Mouse (Mus musculus) kidney, postnatal 0 days (tissue): Measurements from ENCODE around the gene Sec24c. TPM values are rescaled to one million over a fixed set of nuclear protein-coding genes. Genes with fewer than 3 reads are reported as not detected.

ENCODE experiments used
- ATAC-seq: fragments of 200-750 bp; cut with Nextera tagmentation; replicated peaks from 2 replicates; pipeline ENCODE4 v1.8.0; 2017; ENCODE audit warnings: low read depth, moderate number of reproducible peaks, moderate TSS enrichment, moderate library complexity; ENCODE audit not compliant: low FRiP score
- DNase-seq: peaks from one replicate; pipeline ENCODE4 v3.0.0-alpha.2; 2016; ENCODE audit warnings: low spot score
- H3K27ac ChIP-seq: fragments of 300-500 bp; sonication (generic); 2 replicates; pipeline ENCODE4 v1.5.1; 2014; ENCODE audit warnings: mild to moderate bottlenecking
- H3K27me3 ChIP-seq: fragments of 300-500 bp; sonication (generic); 2 replicates; pipeline ENCODE4 v1.6.1; 2014; ENCODE audit warnings: low read length, mixed read lengths; ENCODE audit not compliant: insufficient read depth
- H3K36me3 ChIP-seq: fragments of 300-500 bp; sonication (generic); 2 replicates; pipeline ENCODE4 v1.6.1; 2014; ENCODE audit warnings: low read length, mixed read lengths; ENCODE audit not compliant: insufficient read depth
- H3K4me1 ChIP-seq: fragments of 300-500 bp; sonication (generic); replicated peaks from 2 replicates; pipeline ENCODE4 v1.6.1; 2014; ENCODE audit warnings: antibody characterized with exemption, low read length, mixed read lengths; ENCODE audit not compliant: insufficient read depth
- H3K4me2 ChIP-seq: fragments of 300-500 bp; sonication (generic); 2 replicates; pipeline ENCODE4 v1.6.1; 2014; ENCODE audit warnings: mild to moderate bottlenecking, low read length, moderate library complexity, mixed read lengths
- H3K4me3 ChIP-seq: fragments of 300-500 bp; sonication (generic); replicated peaks from 2 replicates; pipeline ENCODE4 v1.5.1; 2014; ENCODE audit warnings: low read depth, low read length
- H3K9ac ChIP-seq: fragments of 300-500 bp; sonication (generic); 2 replicates; pipeline ENCODE4 v1.6.1; 2014; ENCODE audit warnings: low read depth, low read length
- H3K9me3 ChIP-seq: fragments of 300-500 bp; sonication (generic); replicated peaks from 2 replicates; pipeline ENCODE4 v1.6.1; 2016; ENCODE audit warnings: low read length, inconsistent platforms, mixed read lengths
- CTCF ChIP-seq: IDR thresholded peaks from 2 replicates; pipeline ENCODE4 v1.5.1; 2016; ENCODE audit warnings: antibody characterized with exemption, low read depth, mild to moderate bottlenecking, moderate library complexity
- WGBS: fragments of 180-500 bp; shearing (Covaris S2); extraction: QIAGEN DNeasy Blood & Tissue Kit; methylation state at CpG from one replicate; pipeline ENCODE4 v1.1.7; 2014; 5-methylcytosine and 5-hydroxymethylcytosine counted together
- polyA plus RNA-seq: library from polyadenylated mRNA; unstranded; fragments of >200 nt; fragmentation: Nextera tagmentation; extraction: Ambion mirVana; gene quantifications from 2 replicates; pipeline ENCODE4 v1.2.1, GENCODE M21; 2015

The Sec24c gene
- polyA plus RNA-seq, 1 experiment from 2014 or later = 57.3 TPM

GRCm38 (mm10) chr14:20733952-20734774 is 60.1 kb downstream of the Sec24c start, which contains the start of gene Ndst2:
Ndst2 (minus strand) TSS chr14:20734562.
- Histone ChIP-seq H3K4me2 (peak within 1 kb of the TSS; percentile 88), H3K4me3 (peak within 1 kb of the TSS; percentile 87), H3K9me3 (no peaks in the 10 kb centered on the region), H3K36me3 (peaks cover 28% of the 10 kb centered on the region), H3K9ac (peak within 1 kb of the TSS; percentile 96), H3K27me3 (no peaks in the 10 kb centered on the region), H3K27ac (peak within 1 kb of the TSS; percentile 95), H3K4me1 (no peaks in the 10 kb centered on the region; the same call in 1 of the 2 replicates)
- under 1% methylated on average over 70 of the region's 81 CpGs for WGBS
- DNase-seq (peak; percentile 96), ATAC-seq (peak; percentile 97)
- TF ChIP-seq CTCF = peak; percentile 9; the same call in 1 of the 2 replicates

- Histone ChIP-seq H3K4me3 (no peak overlapping the region), H3K27ac (peak overlapping the region; percentile 95; the same call in 1 of the 2 replicates), H3K27me3 (no peaks in the 10 kb centered on the region), H3K9ac (no peak overlapping the region), H3K4me2 (peak overlapping the region; percentile 88; the same call in 1 of the 2 replicates), H3K9me3 (no peaks in the 10 kb centered on the region), H3K4me1 (no peaks in the 10 kb centered on the region; the same call in 1 of the 2 replicates), H3K36me3 (peaks cover 23% of the 10 kb centered on the region)
- DNase-seq (no peak), ATAC-seq (no peak)
- 61% methylated on average over 2 of the region's 2 CpGs for WGBS
- TF ChIP-seq CTCF = no peak
Observed at GRCm38 (mm10) chr14:20735052-20735451, 60.9 kb downstream of the Sec24c start.

GRCm38 (mm10) chr14:20735892-20736390 is 61.8 kb downstream of the Sec24c start:
- 80% methylated on average over 13 of the region's 13 CpGs for WGBS
- no peak for TF ChIP-seq CTCF
- no peak for DNase-seq
- H3K9ac ChIP-seq = no peak overlapping the region
- H3K4me3 ChIP-seq = no peak overlapping the region
- H3K27me3 ChIP-seq = no peaks in the 10 kb centered on the region
- no peak overlapping the region for H3K27ac ChIP-seq
- no peaks in the 10 kb centered on the region for H3K9me3 ChIP-seq
- peaks cover 21% of the 10 kb centered on the region for H3K36me3 ChIP-seq
- H3K4me2 ChIP-seq = no peak overlapping the region
- H3K4me1 ChIP-seq = no peaks in the 10 kb centered on the region; the same call in 1 of the 2 replicates
- no peak for ATAC-seq

- H3K4me2 ChIP-seq = no peak overlapping the region
- DNase-seq (peak; percentile 75), ATAC-seq (peak; percentile 27; the same call in 1 of the 2 replicates)
- WGBS = 40% methylated on average over 14 of the region's 14 CpGs
- no peak overlapping the region for H3K4me3 ChIP-seq
- H3K9me3 ChIP-seq = no peaks in the 10 kb centered on the region
- H3K4me1 ChIP-seq = no peaks in the 10 kb centered on the region; the same call in 1 of the 2 replicates
- H3K36me3 ChIP-seq = peaks cover 29% of the 10 kb centered on the region
- no peak overlapping the region for H3K9ac ChIP-seq
- no peak overlapping the region for H3K27ac ChIP-seq
- H3K27me3 ChIP-seq = no peaks in the 10 kb centered on the region
- TF ChIP-seq CTCF = peak; percentile 85
Observed at GRCm38 (mm10) chr14:20737306-20737705, 63.2 kb downstream of the Sec24c start.

GRCm38 (mm10) chr14:20738511-20738910 is 64.4 kb downstream of the Sec24c start:
- DNase-seq = no peak
- H3K4me3 ChIP-seq = no peak overlapping the region
- no peak overlapping the region for H3K9ac ChIP-seq
- H3K4me1 ChIP-seq = no peaks in the 10 kb centered on the region; the same call in 1 of the 2 replicates
- no peaks in the 10 kb centered on the region for H3K27me3 ChIP-seq
- peaks cover 34% of the 10 kb centered on the region for H3K36me3 ChIP-seq
- H3K9me3 ChIP-seq = no peaks in the 10 kb centered on the region
- 86% methylated on average over 8 of the region's 8 CpGs for WGBS
- no peak overlapping the region for H3K27ac ChIP-seq
- no peak for ATAC-seq
- TF ChIP-seq CTCF = no peak
- H3K4me2 ChIP-seq = no peak overlapping the region

GRCm38 (mm10) chr14:20741301-20741700 is 67.2 kb downstream of the Sec24c start:
- ATAC-seq = no peak
- Histone ChIP-seq H3K27me3 (no peaks in the 10 kb centered on the region), H3K4me2 (no peak overlapping the region), H3K9me3 (no peaks in the 10 kb centered on the region), H3K4me3 (no peak overlapping the region), H3K27ac (no peak overlapping the region), H3K4me1 (no peaks in the 10 kb centered on the region), H3K36me3 (peaks cover 45% of the 10 kb centered on the region), H3K9ac (0 out of 2 replicates have a peak overlapping the region, but pooled peaks have one; percentile 13)
- DNase-seq = no peak
- 65% methylated on average over 9 of the region's 9 CpGs for whole genome bisulfite sequencing
- no peak for TF ChIP-seq CTCF
